Mouse (Mus musculus) liver, adult 2 months (tissue): ENCODE results near the gene Nim1k.

Experiments
- CTCF ChIP-seq: fragments of 200-500 bp; IDR thresholded peaks from 2 replicates; pipeline ENCODE4 v1.5.1; 2011; ENCODE audit warnings: low read depth, low read length, control low read depth
- POLR2A ChIP-seq: fragments of 200-500 bp; IDR thresholded peaks from 2 replicates; pipeline ENCODE4 v1.6.1; 2011; ENCODE audit warnings: low read length, control low read depth; ENCODE audit not compliant: insufficient read depth; ENCODE audit errors: extremely low read depth

GRCm38 (mm10) chr13:119790761-119791579, 35.3 kb upstream of the Nim1k start, which contains the start of gene Zfp131:
- TF ChIP-seq CTCF = no peak
- peak; percentile 85; the same call in 1 of the 2 replicates for TF ChIP-seq POLR2A
